Mouse (Mus musculus) bone marrow, adult 2 months (tissue): Measurements from ENCODE around the gene Large2. TPM values are rescaled to one million over a fixed set of nuclear protein-coding genes. Genes with fewer than 3 reads are reported as not detected.

Source experiments
- H3K27ac ChIP-seq: fragments of 200-500 bp; 2 replicates; pipeline ENCODE4 v1.5.1; 2012; ENCODE audit warnings: low read depth, mild to moderate bottlenecking, control low read depth, inconsistent platforms, low read length; ENCODE audit not compliant: control insufficient read depth, poor library complexity, insufficient read depth
- H3K4me1 ChIP-seq: fragments of 200-500 bp; 2 replicates; pipeline ENCODE4 v1.6.1; 2011; ENCODE audit warnings: low read length; ENCODE audit not compliant: control insufficient read depth, insufficient read depth
- H3K4me3 ChIP-seq: fragments of 200-500 bp; replicated peaks from 2 replicates; pipeline ENCODE3; 2011; ENCODE audit warnings: mild to moderate bottlenecking, low read depth, low read length, control low read depth; ENCODE audit not compliant: control insufficient read depth
- CTCF ChIP-seq: fragments of 200-500 bp; IDR thresholded peaks from 2 replicates; pipeline ENCODE4 v1.5.1; 2011; ENCODE audit warnings: low read length, control low read depth; ENCODE audit not compliant: control insufficient read depth, insufficient read depth
- POLR2A ChIP-seq: fragments of 200-500 bp; IDR thresholded peaks from 2 replicates; pipeline ENCODE4 v1.6.1; 2011; ENCODE audit warnings: low read depth, mild to moderate bottlenecking, control low read depth, low read length, borderline replicate concordance; ENCODE audit not compliant: control insufficient read depth
- WGBS: fragments of 180-500 bp; shearing (Covaris S2); methylation state at CpG from one replicate; pipeline ENCODE4 v1.1.7; 2018; 5-methylcytosine and 5-hydroxymethylcytosine counted together
- polyA plus RNA-seq: library from polyadenylated mRNA; stranded (reverse); fragments of >200 nt; gene quantifications from 2 replicates; pipeline ENCODE4 v1.2.4, GENCODE M21; 2011; ENCODE audit warnings: low replicate concordance; ENCODE audit not compliant: missing spikeins, insufficient read depth, insufficient read length

Large2 gene
- polyA plus RNA-seq, 1 experiment, result not detected

DNA sequence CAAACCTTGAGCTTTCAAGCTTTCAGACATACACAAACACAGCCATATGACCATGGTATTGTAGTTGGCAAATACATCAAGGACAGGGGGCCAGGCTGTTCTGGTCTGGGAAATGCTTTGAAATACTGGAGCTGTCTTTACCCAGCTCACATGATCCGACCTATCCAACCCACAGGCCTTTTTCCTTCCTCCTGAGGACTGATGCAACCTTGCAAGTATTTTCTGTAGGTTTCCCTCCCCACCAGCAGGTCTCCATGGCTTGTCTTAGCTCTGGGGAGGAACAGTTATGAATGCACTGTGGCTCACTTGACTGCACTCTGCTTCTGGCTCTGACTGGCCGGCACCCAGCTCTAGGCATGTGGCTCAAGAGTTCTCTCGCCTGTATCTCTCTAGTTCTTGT, 58.0 kb downstream of the Large2 start:
- TF ChIP-seq CTCF, result no peak
- TF ChIP-seq POLR2A, result no peak

More for the DNA sequence above, 58.0 kb downstream of the Large2 start:
- Histone ChIP-seq H3K4me1 (no peaks in the 10 kb centered on the region), H3K4me3 (no peak overlapping the region), H3K27ac (no peak overlapping the region)
- 43% methylated on average over 3 of the region's 3 CpGs for WGBS

Other genes starting within 250 kb of the Large2 start
- 14.9 and 15.4 TPM in 2 replicates for gene Pex16, start 193 bp downstream of the Large2 start, polyA plus RNA-seq
- gene 1700029I15Rik, start 7.7 kb upstream of the Large2 start, polyA plus RNA-seq, result 2.9 and 6.7 TPM in 2 replicates
- gene Mapk8ip1, start 26.4 kb upstream of the Large2 start, polyA plus RNA-seq, result 0.45 and 2.0 TPM in 2 replicates
- gene Cry2, start 59.2 kb upstream of the Large2 start, polyA plus RNA-seq, result 4.8 and 8.0 TPM in 2 replicates
- gene Slc35c1, start 85.7 kb upstream of the Large2 start, polyA plus RNA-seq, result 8.6 and 18.5 TPM in 2 replicates
- not detected in 2 replicates for gene Chst1, start 224.8 kb upstream of the Large2 start, polyA plus RNA-seq